Comparison of ENCODE assay signal across 26 mouse cellular contexts in the genomic region with DNA sequence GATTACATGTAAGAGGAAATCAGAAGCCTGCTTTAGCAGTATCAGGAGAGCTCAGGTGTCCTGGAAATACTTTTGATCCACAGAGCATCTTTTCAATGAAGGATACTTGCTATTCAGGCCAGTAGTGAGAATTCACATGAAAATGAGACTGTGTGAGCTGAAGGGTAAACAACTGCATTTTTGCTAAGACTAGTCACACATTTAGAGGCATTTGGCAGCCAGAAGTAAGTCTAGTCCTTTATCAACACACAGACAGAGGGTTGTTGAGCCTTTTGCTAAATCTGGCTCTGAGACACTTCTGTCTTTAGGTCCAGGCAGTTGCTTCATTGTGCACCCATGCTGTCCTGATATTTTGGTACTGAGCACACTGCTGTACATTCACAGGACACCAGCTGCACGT.
DNase-seq lines count a peak whose midpoint lies in the region; ATAC-seq and TF ChIP-seq lines count a peak whose summit lies in the region.
"Had no signal": no experiment of that assay in that cellular context is flagged by ENCODE, and none has a peak within 500 bp of the region (broad histone marks: within the 10 kb centered on the region; RNA-seq: fewer than 3 reads in every experiment).

No protein-coding gene starts in this region.

- no peak overlapping the region for H3K4me2 ChIP-seq in heart, embryonic 12.5 days
- H3K4me2 ChIP-seq in heart, embryonic 16.5 days (ENCODE audit: low read depth, low read length) = no peak overlapping the region
- H3K4me2 ChIP-seq: embryonic facial prominence, embryonic 15.5 days; forebrain, embryonic 12.5 days; hindbrain, embryonic 12.5 days had no signal

- peak overlapping the region; percentile 65 for H3K27ac ChIP-seq in heart, embryonic 12.5 days (ENCODE audit: poor library complexity, severe bottlenecking)
- no peak overlapping the region for H3K27ac ChIP-seq in heart, embryonic 10.5 days
- H3K27ac ChIP-seq in heart, embryonic 16.5 days (ENCODE audit: low read length) = peak overlapping the region; percentile 67
- peak overlapping the region; percentile 39 for H3K27ac ChIP-seq in embryonic fibroblast, embryonic 13.5 days (ENCODE audit: insufficient read depth, low read length)
- H3K27ac ChIP-seq in midbrain, embryonic 10.5 days (replicated peaks) = no peak overlapping the region
- H3K27ac ChIP-seq: embryonic facial prominence, embryonic 15.5 days; forebrain, embryonic 12.5 days; hindbrain, embryonic 12.5 days had no signal

- 18% methylated on average over 1 of the region's 1 CpGs for WGBS in heart, embryonic 12.5 days
- 46% methylated on average over 1 of the region's 1 CpGs for WGBS in heart, embryonic 10.5 days
- 18% methylated on average over 1 of the region's 1 CpGs for WGBS in heart, embryonic 16.5 days
- 77% methylated on average over 1 of the region's 1 CpGs for WGBS in midbrain, embryonic 10.5 days

- ATAC-seq in heart, embryonic 12.5 days (ENCODE audit: insufficient number of reproducible peaks, low FRiP score) = no peak
- peak; percentile 41; the same call in 1 of the 2 replicates for ATAC-seq in heart, embryonic 16.5 days (replicated peaks; ENCODE audit: extremely low read depth, insufficient read depth, low FRiP score)
- ATAC-seq: activated CD4-positive, CD25-positive, alpha-beta regulatory T cell, adult 4 months; CD4-positive, CD25-positive, alpha-beta regulatory T cell, adult 4 months; forebrain, embryonic 16.5 days; hindbrain, embryonic 16.5 days; inflammation-experienced regulatory T-cells, adult 6 months; intestine, postnatal 0 days; Patski had no signal

- H3K36me3 ChIP-seq in heart, embryonic 12.5 days = no peaks in the 10 kb centered on the region
- no peaks in the 10 kb centered on the region for H3K36me3 ChIP-seq in heart, embryonic 10.5 days
- no peaks in the 10 kb centered on the region for H3K36me3 ChIP-seq in heart, embryonic 16.5 days (ENCODE audit: control insufficient read depth, insufficient read depth)
- no peaks in the 10 kb centered on the region for H3K36me3 ChIP-seq in midbrain, embryonic 10.5 days
- H3K36me3 ChIP-seq: embryonic facial prominence, embryonic 15.5 days; forebrain, embryonic 12.5 days; G1E; hindbrain, embryonic 12.5 days had no signal

- no peaks in the 10 kb centered on the region for H3K27me3 ChIP-seq in heart, embryonic 12.5 days (replicated peaks)
- H3K27me3 ChIP-seq in heart, embryonic 10.5 days (ENCODE audit: insufficient read depth, poor library complexity, severe bottlenecking) = no peaks in the 10 kb centered on the region
- H3K27me3 ChIP-seq in heart, embryonic 16.5 days (ENCODE audit: control insufficient read depth, insufficient read depth, low read length) = no peaks in the 10 kb centered on the region
- H3K27me3 ChIP-seq in midbrain, embryonic 10.5 days (ENCODE audit: low read depth, poor library complexity, severe bottlenecking) = no peaks in the 10 kb centered on the region
- H3K27me3 ChIP-seq: embryonic facial prominence, embryonic 15.5 days; forebrain, embryonic 12.5 days; hindbrain, embryonic 12.5 days had no signal

- H3K9me3 ChIP-seq in heart, embryonic 12.5 days (replicated peaks) = no peaks in the 10 kb centered on the region
- H3K9me3 ChIP-seq in heart, embryonic 10.5 days = no peaks in the 10 kb centered on the region
- no peaks in the 10 kb centered on the region for H3K9me3 ChIP-seq in heart, embryonic 16.5 days (replicated peaks; ENCODE audit: control insufficient read depth, low read length)
- no peaks in the 10 kb centered on the region for H3K9me3 ChIP-seq in midbrain, embryonic 10.5 days (replicated peaks)
- H3K9me3 ChIP-seq: embryonic facial prominence, embryonic 15.5 days; forebrain, embryonic 12.5 days; G1E; hindbrain, embryonic 12.5 days had no signal

- no peak for TF ChIP-seq POLR2A in embryonic fibroblast, embryonic 13.5 days (IDR thresholded peaks at IDR 0.05; ENCODE audit: low read depth, low read length)

- H3K9ac ChIP-seq in heart, embryonic 12.5 days = no peak overlapping the region
- no peak overlapping the region for H3K9ac ChIP-seq in heart, embryonic 16.5 days (ENCODE audit: low read length)
- H3K9ac ChIP-seq: embryonic facial prominence, embryonic 15.5 days; forebrain, embryonic 12.5 days; hindbrain, embryonic 12.5 days had no signal

- H3K4me1 ChIP-seq in heart, embryonic 12.5 days (replicated peaks) = peaks cover 30% of the 10 kb centered on the region
- H3K4me1 ChIP-seq in heart, embryonic 10.5 days = peaks cover 29% of the 10 kb centered on the region
- peaks cover 19% of the 10 kb centered on the region for H3K4me1 ChIP-seq in heart, embryonic 16.5 days (ENCODE audit: control insufficient read depth, insufficient read depth, low read length)
- H3K4me1 ChIP-seq in embryonic fibroblast, embryonic 13.5 days (ENCODE audit: control insufficient read depth, insufficient read depth, low read length) = peaks cover 17% of the 10 kb centered on the region
- 0 out of 2 replicates have a peak, but pooled peaks cover 3% of the 10 kb centered on the region for H3K4me1 ChIP-seq in midbrain, embryonic 10.5 days
- H3K4me1 ChIP-seq: forebrain, embryonic 12.5 days; hindbrain, embryonic 12.5 days had no signal

- no peak for DNase-seq in heart, embryonic 10.5 days (ENCODE audit: low spot score)
- DNase-seq in heart, postnatal 4 days = no peak
- peak; percentile 83 for DNase-seq in Muller cell, postnatal 12 days (ENCODE audit: inconsistent ontology term)
- no peak for DNase-seq in midbrain, embryonic 10.5 days (ENCODE audit: low spot score)
- DNase-seq: adrenal gland, postnatal 14 days; B cell, adult 2 months; cerebellum, adult 11-12 months; cerebellum, adult 9-11 months; cerebellum, postnatal 36 days; gastrocnemius, postnatal 10 days; heart, postnatal 10 days; kidney, adult 8-10 months had no signal

- no peak for TF ChIP-seq CTCF in embryonic fibroblast, embryonic 13.5 days (IDR thresholded peaks at IDR 0.05; ENCODE audit: borderline replicate concordance, insufficient read depth, low read length)

- H3K4me3 ChIP-seq in heart, embryonic 12.5 days = no peak overlapping the region
- H3K4me3 ChIP-seq in heart, embryonic 10.5 days = no peak overlapping the region
- H3K4me3 ChIP-seq in heart, embryonic 16.5 days (ENCODE audit: low read length) = no peak overlapping the region
- no peak overlapping the region for H3K4me3 ChIP-seq in embryonic fibroblast, embryonic 13.5 days (ENCODE audit: insufficient read depth, low read length)
- H3K4me3 ChIP-seq in midbrain, embryonic 10.5 days = no peak overlapping the region
- H3K4me3 ChIP-seq: embryonic facial prominence, embryonic 15.5 days; forebrain, embryonic 12.5 days; hindbrain, embryonic 12.5 days had no signal

Comparison
In these comparisons a context has a peak if more than half of its experiments do, and no peak if none do; other contexts are left out.
1. H3K27ac ChIP-seq: peak in heart, embryonic 12.5 days (single experiment), heart, embryonic 16.5 days (single experiment) and embryonic fibroblast, embryonic 13.5 days (single experiment); none in heart, embryonic 10.5 days (single experiment) and midbrain, embryonic 10.5 days (single experiment).